Mouse (Mus musculus) E14TG2a.4 (cell line): ENCODE measurements around the gene Wdr62.

Experiments
- CTCF ChIP-seq: conservative IDR thresholded peaks from 2 replicates; pipeline ENCODE4 v1.5.1; 2014; ENCODE audit warnings: low read length
- NANOG ChIP-seq: IDR thresholded peaks from 2 replicates; pipeline ENCODE4 v1.6.1; 2014; ENCODE audit warnings: borderline replicate concordance, low read length, mixed read lengths
- POU5F1 ChIP-seq: IDR thresholded peaks from 2 replicates; pipeline ENCODE4 v1.6.1; 2014; ENCODE audit warnings: low read length, borderline replicate concordance

DNA sequence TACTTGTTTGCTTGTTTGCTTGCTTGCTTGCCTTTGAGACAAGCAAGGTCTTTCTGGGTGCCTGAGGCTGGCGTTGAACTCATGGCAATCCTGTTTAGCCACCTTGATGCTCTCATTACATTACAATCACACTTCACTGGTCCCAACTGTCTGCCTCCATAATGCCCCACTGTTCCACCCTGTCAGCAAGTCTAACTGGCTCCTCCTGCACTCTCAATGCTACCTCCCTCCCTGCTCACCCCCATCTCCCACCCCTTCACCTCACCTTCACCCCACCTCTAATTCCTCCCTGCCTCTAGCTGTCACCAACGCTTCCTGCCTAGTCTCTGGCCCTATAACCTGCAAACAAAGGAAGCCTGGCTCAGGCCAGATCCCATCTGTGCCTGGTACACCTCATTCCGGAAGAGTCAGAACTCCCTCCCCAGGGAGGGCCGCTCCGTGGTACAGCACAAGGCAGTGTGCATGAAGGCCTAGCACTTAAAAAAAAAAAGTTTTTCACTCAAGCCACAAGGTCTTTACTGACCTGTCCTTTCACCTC lies 82.6 kb downstream of the Wdr62 start:
- TF ChIP-seq CTCF = no peak
- 0 out of 2 replicates have a peak, but pooled peaks have one; percentile 8 for TF ChIP-seq NANOG
- no peak for TF ChIP-seq POU5F1
